Mouse (Mus musculus) heart, embryonic 15.5 days (tissue): ENCODE results near the gene Btrc. TPM values are rescaled to one million over a fixed set of nuclear protein-coding genes. Genes with fewer than 3 reads are reported as not detected.

ENCODE experiments used
- ATAC-seq: fragments of 200-750 bp; cut with Nextera tagmentation; replicated peaks from 2 replicates; pipeline ENCODE4 v1.8.0; 2017; ENCODE audit warnings: low read depth, moderate TSS enrichment; ENCODE audit not compliant: insufficient number of reproducible peaks, insufficient read depth, low FRiP score
- H3K27ac ChIP-seq: fragments of 300-500 bp; sonication (generic); 2 replicates; pipeline ENCODE4 v1.5.1; 2015; ENCODE audit warnings: mild to moderate bottlenecking, inconsistent platforms
- H3K27me3 ChIP-seq: fragments of 300-500 bp; sonication (generic); 2 replicates; pipeline ENCODE4 v1.6.1; 2015; ENCODE audit warnings: inconsistent platforms
- H3K36me3 ChIP-seq: fragments of 300-500 bp; sonication (generic); 2 replicates; pipeline ENCODE4 v1.6.1; 2015; ENCODE audit warnings: mild to moderate bottlenecking, inconsistent platforms
- H3K4me1 ChIP-seq: fragments of 300-500 bp; sonication (generic); replicated peaks from 2 replicates; pipeline ENCODE4 v1.6.1; 2015; ENCODE audit warnings: inconsistent platforms
- H3K4me2 ChIP-seq: fragments of 300-500 bp; sonication (generic); 2 replicates; pipeline ENCODE4 v1.6.1; 2015; ENCODE audit warnings: inconsistent platforms, mild to moderate bottlenecking, moderate library complexity
- H3K4me3 ChIP-seq: fragments of 300-500 bp; sonication (generic); 2 replicates; pipeline ENCODE4 v1.5.1; 2015; ENCODE audit warnings: mild to moderate bottlenecking, inconsistent platforms
- H3K9ac ChIP-seq: fragments of 300-500 bp; sonication (generic); 2 replicates; pipeline ENCODE4 v1.6.1; 2015; ENCODE audit warnings: mild to moderate bottlenecking, inconsistent platforms
- H3K9me3 ChIP-seq: fragments of 300-500 bp; sonication (generic); replicated peaks from 2 replicates; pipeline ENCODE4 v1.6.1; 2016; ENCODE audit warnings: inconsistent platforms
- WGBS: fragments of 180-500 bp; shearing (Covaris S2); methylation state at CpG from one replicate; pipeline ENCODE4 v1.1.7; 2015; ENCODE audit warnings: mixed read lengths; 5-methylcytosine and 5-hydroxymethylcytosine counted together
- polyA plus RNA-seq: library from polyadenylated mRNA; unstranded; fragments of >200 nt; fragmentation: Nextera tagmentation; extraction: Ambion mirVana; gene quantifications from 2 replicates; pipeline ENCODE4 v1.2.1, GENCODE M21; 2015

The Btrc gene
- polyA plus RNA-seq, 1 experiment from 2014 or later = 26.7 TPM

DNA sequence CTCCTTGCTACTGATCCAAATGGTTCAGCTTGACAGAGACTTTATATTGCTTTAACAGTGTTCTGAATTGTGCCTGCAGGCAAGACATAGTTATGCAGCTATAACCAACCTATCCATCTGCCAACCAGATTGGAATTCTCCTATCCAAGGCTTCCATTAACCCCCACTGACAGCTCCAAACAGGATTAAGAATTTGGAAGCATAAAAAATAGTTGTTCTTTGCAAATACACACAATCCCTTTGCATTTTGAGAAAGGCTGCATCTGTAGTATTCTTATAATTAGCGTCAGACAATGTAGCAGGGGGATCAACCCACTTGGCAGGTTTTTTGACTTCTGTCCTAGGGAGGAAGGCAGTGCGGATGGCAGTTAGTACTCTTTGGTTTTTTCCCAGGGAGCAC lies 83.7 kb downstream of the Btrc start:
- Histone ChIP-seq H3K4me2 (no peak overlapping the region), H3K9me3 (no peaks in the 10 kb centered on the region), H3K27me3 (no peaks in the 10 kb centered on the region), H3K27ac (no peak overlapping the region), H3K9ac (no peak overlapping the region), H3K36me3 (no peaks in the 10 kb centered on the region), H3K4me1 (peaks cover 5% of the 10 kb centered on the region; the same call in 1 of the 2 replicates), H3K4me3 (no peak overlapping the region)
- 80% methylated on average over 2 of the region's 2 CpGs for WGBS
- ATAC-seq = no peak

DNA sequence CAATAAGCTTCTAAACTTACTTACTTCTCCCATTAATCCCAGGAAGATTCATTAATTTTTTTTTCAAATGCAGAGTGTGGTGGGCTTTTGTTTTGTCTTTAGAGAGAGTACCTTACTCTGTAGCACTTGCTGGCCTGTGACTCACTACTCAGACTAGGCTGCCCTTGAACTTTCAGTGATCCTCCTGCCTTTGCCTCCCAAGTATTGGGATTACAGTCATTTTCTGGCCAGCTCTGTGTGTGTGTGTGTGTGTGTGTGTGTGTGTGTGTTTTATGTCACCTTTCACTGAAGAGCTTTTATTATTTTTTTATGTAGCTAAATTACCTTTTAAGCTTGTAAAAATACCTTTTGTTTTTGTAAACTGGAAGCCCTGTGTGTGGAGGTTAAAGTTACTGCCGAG lies 84.4 kb downstream of the Btrc start:
- no peaks in the 10 kb centered on the region for H3K36me3 ChIP-seq
- no peak overlapping the region for H3K27ac ChIP-seq
- no peak overlapping the region for H3K9ac ChIP-seq
- no peaks in the 10 kb centered on the region for H3K27me3 ChIP-seq
- no peak overlapping the region for H3K4me3 ChIP-seq
- WGBS = 87% methylated on average over 1 of the region's 1 CpGs
- H3K4me1 ChIP-seq = peaks cover 5% of the 10 kb centered on the region; the same call in 1 of the 2 replicates
- no peak overlapping the region for H3K4me2 ChIP-seq
- ATAC-seq = no peak
- no peaks in the 10 kb centered on the region for H3K9me3 ChIP-seq

DNA sequence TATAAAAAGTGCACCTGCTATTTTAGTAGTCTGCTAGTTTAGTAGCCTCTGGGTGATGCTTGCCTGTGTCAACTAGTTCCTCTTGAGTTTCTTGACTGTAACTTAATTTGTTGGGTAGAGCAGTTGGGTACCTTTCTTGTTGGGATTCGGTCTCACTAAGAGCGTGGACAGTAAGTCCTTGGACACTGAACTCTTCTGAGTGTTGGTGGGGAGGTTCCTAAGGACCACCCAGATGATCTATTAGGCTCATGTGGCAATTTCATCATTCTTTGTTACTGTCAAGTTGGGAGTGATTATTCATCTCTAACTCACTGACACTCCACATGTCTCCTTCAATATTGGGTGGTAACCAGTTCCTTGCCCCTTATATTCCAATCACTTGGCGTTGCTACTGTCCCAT lies 90.9 kb downstream of the Btrc start:
- H3K4me1 ChIP-seq = no peaks in the 10 kb centered on the region
- H3K4me2 ChIP-seq = no peak overlapping the region
- H3K27ac ChIP-seq = no peak overlapping the region
- H3K36me3 ChIP-seq = no peaks in the 10 kb centered on the region
- no peaks in the 10 kb centered on the region for H3K9me3 ChIP-seq
- ATAC-seq = no peak
- no peak overlapping the region for H3K9ac ChIP-seq
- no peak overlapping the region for H3K4me3 ChIP-seq
- H3K27me3 ChIP-seq = no peaks in the 10 kb centered on the region
- 92% methylated on average over 3 of the region's 3 CpGs for WGBS

DNA sequence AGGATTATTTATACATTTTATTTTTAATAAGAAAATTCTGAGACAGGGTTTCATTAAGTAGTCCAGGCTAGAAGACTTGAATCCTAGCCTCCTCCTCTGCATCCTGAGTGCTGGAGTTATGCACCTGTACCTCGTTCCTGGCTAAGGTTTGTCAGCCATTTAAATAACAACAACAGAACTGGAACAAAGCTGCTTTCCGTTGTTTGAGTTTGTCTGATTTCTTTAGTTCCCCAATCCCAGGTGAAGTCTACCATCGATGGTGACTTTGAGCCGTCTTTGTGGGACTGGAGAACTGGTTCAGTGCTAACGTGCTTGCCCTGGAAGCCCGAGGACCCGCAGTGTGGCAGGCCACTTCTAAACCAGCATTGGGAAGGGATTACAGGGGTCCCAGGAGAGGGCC lies 93.4 kb downstream of the Btrc start:
- H3K4me1 ChIP-seq = no peaks in the 10 kb centered on the region
- WGBS = 86% methylated on average over 7 of the region's 7 CpGs
- no peaks in the 10 kb centered on the region for H3K36me3 ChIP-seq
- H3K4me2 ChIP-seq = no peak overlapping the region
- no peak for ATAC-seq
- H3K4me3 ChIP-seq = no peak overlapping the region
- no peaks in the 10 kb centered on the region for H3K9me3 ChIP-seq
- no peak overlapping the region for H3K27ac ChIP-seq
- no peaks in the 10 kb centered on the region for H3K27me3 ChIP-seq
- H3K9ac ChIP-seq = no peak overlapping the region

DNA sequence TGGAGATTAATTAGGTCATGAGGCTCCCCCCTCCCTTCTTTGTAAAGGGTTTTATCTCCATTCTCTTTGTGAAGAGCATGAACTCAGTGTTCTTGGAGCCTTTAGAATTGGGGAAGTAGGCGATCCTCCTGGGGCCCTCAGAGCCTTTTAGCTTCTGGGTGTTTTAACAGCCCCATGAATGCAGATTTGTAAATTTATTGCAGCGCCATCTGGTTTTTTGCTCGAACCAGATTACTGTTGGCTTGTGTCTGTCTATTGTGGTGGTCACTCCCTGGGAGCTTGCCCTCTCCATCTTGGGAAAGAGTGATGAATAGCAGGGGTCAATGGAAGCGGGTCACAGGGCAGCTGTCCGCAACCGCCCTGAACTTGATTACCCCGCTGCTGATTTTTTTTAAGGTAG lies 95.2 kb downstream of the Btrc start:
- Histone ChIP-seq H3K9me3 (no peaks in the 10 kb centered on the region), H3K36me3 (no peaks in the 10 kb centered on the region), H3K4me3 (no peak overlapping the region), H3K4me1 (no peaks in the 10 kb centered on the region), H3K27me3 (no peaks in the 10 kb centered on the region), H3K4me2 (no peak overlapping the region), H3K9ac (no peak overlapping the region), H3K27ac (no peak overlapping the region)
- no peak for ATAC-seq
- WGBS = 73% methylated on average over 7 of the region's 7 CpGs

DNA sequence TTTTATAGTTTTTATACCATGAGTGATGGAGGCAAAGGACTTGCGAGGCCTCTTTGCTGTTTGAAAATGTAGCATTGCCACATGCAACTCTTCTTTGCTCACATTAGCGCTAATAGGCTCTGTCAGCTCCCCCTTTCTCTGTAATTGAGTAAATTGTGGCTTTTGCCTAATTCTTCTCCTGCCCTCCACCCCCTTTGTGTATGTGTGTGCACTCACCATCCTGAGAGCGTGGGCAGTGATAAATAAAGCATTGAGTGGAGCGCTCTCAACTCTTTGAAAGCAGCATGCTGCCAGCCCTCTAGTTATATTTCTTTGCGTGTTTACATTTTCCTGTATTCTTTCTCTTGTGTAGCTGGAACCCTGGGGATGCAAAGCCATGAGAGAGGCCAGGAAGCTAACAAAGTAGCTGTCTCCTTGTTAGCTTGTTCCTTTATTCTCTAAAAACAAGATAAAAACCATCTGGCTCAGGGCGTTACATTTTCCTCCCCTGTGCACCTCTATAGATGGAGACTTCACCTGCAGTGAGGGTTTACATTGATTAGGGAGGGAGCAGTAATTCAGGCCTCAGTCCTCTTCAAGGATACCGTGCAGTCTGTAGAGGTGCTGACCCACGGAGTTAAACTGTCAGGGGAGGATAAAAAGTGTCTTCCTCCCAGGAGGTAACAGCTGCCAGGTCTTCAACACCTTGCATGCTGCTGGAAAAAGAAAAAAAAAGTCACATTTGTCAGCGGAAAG lies 96.6 kb downstream of the Btrc start:
- 71% methylated on average over 9 of the region's 9 CpGs for WGBS

DNA sequence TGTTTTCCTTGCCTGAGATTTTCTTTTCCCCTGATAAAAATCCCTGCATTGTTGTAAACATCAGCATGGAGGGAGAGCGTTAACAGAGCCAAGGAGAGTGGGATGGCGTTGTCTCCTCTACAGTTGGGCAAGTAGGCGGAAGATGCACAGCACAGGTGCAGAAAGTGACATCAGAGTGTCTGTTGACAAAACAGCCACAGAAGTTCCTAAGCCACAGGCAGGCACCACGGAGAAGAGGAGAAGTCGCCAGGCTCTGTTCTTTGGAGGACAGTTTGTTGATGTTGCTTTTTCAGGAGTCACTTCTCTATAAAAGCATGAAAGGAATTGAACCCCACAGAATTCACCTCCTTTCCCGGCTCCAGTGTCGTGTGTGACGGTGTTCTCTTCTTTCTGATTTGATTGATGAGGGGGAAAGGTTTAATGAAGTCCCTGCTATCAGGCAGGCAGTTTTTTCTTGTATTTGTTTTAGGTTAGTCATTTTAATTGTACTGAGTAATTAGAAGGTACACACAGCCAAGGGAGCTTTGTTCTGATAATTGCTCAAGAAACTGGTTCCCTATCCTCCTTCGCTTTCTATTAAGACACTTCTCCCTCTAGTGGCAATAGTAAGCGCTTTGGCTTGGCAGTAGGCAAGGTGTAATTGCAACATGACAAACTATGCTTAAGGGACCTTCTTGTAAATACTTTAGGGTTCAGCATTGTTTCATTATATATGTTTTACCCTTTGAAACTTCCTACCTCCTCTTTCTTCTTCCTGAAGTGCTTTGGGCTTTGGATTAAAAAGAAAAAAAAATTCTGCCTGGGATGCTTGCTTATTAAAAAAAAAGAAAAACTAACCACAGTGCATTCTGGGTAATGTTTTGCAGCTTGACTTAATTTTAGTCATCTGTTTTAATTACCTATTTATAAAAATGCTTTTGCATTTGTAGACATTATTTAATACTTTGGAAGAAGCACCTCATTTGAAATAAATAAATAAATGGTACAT lies 97.5 kb downstream of the Btrc start:
- Histone ChIP-seq H3K4me3 (no peak overlapping the region), H3K36me3 (no peaks in the 10 kb centered on the region), H3K9me3 (no peaks in the 10 kb centered on the region), H3K9ac (no peak overlapping the region), H3K4me2 (no peak overlapping the region), H3K27ac (no peak overlapping the region), H3K27me3 (no peaks in the 10 kb centered on the region), H3K4me1 (no peaks in the 10 kb centered on the region)
- WGBS = 74% methylated on average over 10 of the region's 10 CpGs
- no peak for ATAC-seq

More for the DNA sequence above, 96.6 kb downstream of the Btrc start:
- Histone ChIP-seq H3K4me1 (no peaks in the 10 kb centered on the region), H3K9ac (no peak overlapping the region), H3K27me3 (no peaks in the 10 kb centered on the region), H3K9me3 (no peaks in the 10 kb centered on the region), H3K4me3 (no peak overlapping the region), H3K27ac (no peak overlapping the region), H3K4me2 (no peak overlapping the region), H3K36me3 (no peaks in the 10 kb centered on the region)
- no peak for ATAC-seq

DNA sequence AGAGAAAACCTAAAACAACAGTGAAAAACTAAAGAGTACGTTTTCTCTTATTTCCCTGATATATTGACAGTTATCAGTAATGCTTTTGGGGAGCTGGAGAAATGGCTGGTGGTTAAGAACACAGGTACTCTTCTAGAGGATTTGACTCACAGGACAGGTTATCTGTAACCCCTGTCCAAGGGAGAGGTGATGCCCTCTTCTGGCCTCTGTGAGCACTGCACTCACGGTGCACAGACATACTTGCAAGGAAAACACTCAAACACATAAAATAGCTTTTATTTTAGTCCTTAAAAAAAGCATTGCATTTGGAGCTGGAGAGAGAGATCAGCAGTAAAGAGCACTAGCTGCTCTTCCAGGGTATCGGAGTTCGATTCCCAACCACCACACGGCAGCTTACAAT lies 106.2 kb downstream of the Btrc start:
- Histone ChIP-seq H3K27ac (no peak overlapping the region), H3K27me3 (no peaks in the 10 kb centered on the region), H3K4me1 (peaks cover 6% of the 10 kb centered on the region; the same call in 1 of the 2 replicates), H3K9ac (no peak overlapping the region), H3K4me3 (no peak overlapping the region), H3K4me2 (no peak overlapping the region), H3K9me3 (no peaks in the 10 kb centered on the region), H3K36me3 (no peaks in the 10 kb centered on the region)
- ATAC-seq = no peak
- WGBS = 95% methylated on average over 5 of the region's 5 CpGs

DNA sequence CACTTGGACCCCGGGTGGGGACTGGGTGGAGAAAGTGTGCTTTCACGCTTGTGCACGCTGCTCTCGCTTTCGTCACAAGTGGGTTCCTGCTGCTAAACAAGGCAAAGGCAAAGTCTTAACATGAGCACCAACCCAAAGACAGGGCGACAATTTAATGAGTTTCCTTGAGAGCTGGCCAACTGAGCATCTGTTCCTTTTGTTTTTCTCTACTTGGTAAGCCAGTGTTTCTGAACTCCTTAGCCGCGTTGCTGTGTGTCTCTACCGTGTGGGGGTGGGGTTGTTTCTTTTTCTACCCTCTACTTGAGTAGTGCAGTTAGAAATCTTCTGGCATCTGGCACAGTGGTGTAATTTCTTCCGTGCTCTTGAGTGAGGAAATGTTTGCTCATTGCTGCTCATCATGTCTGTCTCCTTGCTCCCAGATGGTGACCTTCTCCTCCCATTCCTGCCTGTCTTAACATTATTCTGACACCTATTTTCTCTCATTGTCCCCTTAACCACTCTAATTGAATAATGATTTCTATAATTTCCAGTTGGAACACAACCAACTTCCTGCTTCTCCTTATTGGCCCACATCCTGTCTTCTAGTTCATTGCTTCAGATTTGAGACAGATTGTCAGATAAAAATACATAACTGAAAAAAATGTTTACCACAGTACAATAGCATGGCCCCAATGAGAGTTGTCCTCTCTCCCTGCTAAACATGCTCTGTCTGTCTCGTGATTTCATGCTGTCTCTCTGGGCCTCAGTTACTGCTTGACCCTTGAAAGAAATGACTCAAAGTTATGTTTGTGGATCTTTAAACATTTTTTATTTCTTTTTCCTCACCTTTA lies 109.4 kb downstream of the Btrc start:
- peaks cover 11% of the 10 kb centered on the region for H3K4me1 ChIP-seq
- no peak for ATAC-seq
- 73% methylated on average over 11 of the region's 11 CpGs for WGBS
- no peaks in the 10 kb centered on the region for H3K9me3 ChIP-seq
- H3K9ac ChIP-seq = no peak overlapping the region
- H3K36me3 ChIP-seq = no peaks in the 10 kb centered on the region
- no peaks in the 10 kb centered on the region for H3K27me3 ChIP-seq
- no peak overlapping the region; the same call in 1 of the 2 replicates for H3K27ac ChIP-seq
- H3K4me3 ChIP-seq = no peak overlapping the region
- no peak overlapping the region for H3K4me2 ChIP-seq

DNA sequence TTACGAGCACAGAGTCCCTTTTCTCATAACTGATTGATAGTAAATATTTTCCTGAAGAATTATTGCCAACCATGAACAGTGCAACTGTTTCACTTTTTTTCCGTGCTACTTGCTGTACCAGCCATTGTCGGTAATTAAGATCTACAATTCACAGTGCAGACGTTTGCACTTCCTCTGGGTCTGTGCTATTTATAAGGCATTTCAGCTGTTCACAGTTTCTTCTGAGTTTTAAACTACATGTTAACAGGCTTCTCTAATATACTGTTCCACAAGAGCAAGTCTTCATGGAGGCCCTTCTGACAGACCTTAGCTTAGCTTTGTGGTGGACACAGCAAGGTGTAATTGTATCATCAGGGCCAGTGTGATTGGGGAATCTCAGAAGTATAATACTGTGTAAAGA lies 111.2 kb downstream of the Btrc start:
- WGBS = 59% methylated on average over 4 of the region's 4 CpGs
- Histone ChIP-seq H3K27ac (no peak overlapping the region), H3K9ac (no peak overlapping the region), H3K36me3 (no peaks in the 10 kb centered on the region), H3K4me1 (peaks cover 11% of the 10 kb centered on the region), H3K9me3 (no peaks in the 10 kb centered on the region), H3K4me3 (no peak overlapping the region), H3K4me2 (no peak overlapping the region), H3K27me3 (no peaks in the 10 kb centered on the region)
- no peak for ATAC-seq
